Mouse (Mus musculus): Measurements from ENCODE around the gene Emp2.

GRCm38 (mm10) chr16:10355004-10355403 is 41.2 kb upstream of the Emp2 start:
- no peak for TF ChIP-seq CTCF (IDR thresholded peaks at IDR 0.05; ENCODE audit: borderline replicate concordance, insufficient read depth, low read length)
- no peak for TF ChIP-seq POLR2A (IDR thresholded peaks at IDR 0.05; ENCODE audit: low read depth, low read length)

All from embryonic fibroblast, embryonic 13.5 days (primary cell).